Mouse (Mus musculus): ENCODE measurements around the gene Tomm22. TPM values are rescaled to one million over a fixed set of nuclear protein-coding genes. Genes with fewer than 3 reads are reported as not detected.
A peak's percentile ranks its signal among the peaks of the same experiment; 100 is the strongest.
"Not testable (repeated sequence)": the region's sequence is repeated elsewhere in the genome, so short reads cannot be mapped to it uniquely, and the experiment has no call there.

Gene Tomm22
- polyA plus RNA-seq, 1 experiment from 2014 or later, result 231 TPM

DNA sequence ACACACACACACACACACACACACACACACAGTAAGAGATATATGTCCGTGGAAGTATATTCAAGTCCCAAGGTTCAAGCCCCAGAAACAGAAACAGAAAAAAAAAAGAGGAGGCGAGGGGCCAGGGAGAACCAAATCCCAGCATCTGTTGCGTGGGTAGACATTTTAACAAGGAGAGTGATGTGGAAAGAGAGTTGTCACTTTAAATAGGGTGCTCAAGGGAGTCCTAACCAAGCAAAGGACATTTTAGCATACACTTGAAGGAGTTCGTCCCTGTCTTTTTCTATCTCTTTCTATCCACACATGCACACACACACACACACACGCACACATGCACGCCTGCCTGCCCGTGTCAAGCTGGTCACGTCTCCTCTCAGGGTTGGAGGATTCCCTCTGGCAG is 6.0 kb upstream of the Tomm22 start:
- Histone ChIP-seq H3K27ac (replicated peaks) (no peak overlapping the region), H3K27me3 (replicated peaks) (no peaks in the 10 kb centered on the region), H3K9ac (replicated peaks) (no peak overlapping the region), H3K9me3 (replicated peaks) (no peaks in the 10 kb centered on the region), H3K4me1 (peaks cover 5% of the 10 kb centered on the region), H3K4me2 (no peak overlapping the region), H3K4me3 (replicated peaks) (no peak overlapping the region), H3K36me3 (peaks cover 47% of the 10 kb centered on the region)
- WGBS, result 96% methylated on average over 8 of the region's 8 CpGs
- no peak for ATAC-seq (ENCODE audit: low FRiP score)

DNA sequence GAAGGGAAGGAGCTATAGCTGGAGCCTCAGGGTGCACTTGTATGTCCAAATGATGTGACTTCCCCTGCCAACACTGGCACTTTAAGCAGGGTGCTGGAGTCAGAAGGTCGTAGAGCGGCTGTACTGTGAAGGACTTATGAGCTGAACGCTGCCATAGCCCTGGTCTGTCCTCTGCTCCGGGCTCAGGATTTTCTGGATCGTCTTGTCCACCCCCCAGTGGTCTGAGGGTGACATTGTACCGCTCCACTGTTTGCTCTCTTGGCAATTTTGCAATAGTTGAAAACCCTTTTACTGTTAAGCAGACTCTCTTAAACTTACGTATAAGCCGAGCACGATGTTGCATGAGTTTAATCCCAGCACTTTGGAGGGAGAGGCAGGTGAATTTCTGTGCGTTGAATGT is 1.5 kb upstream of the Tomm22 start:
- 77% methylated on average over 10 of the region's 10 CpGs for WGBS
- Histone ChIP-seq H3K4me2 (no peak overlapping the region), H3K27ac (replicated peaks) (no peak overlapping the region), H3K9ac (replicated peaks) (no peak overlapping the region), H3K4me3 (replicated peaks) (no peak overlapping the region), H3K27me3 (replicated peaks) (no peaks in the 10 kb centered on the region), H3K4me1 (peaks cover 7% of the 10 kb centered on the region), H3K9me3 (replicated peaks) (no peaks in the 10 kb centered on the region), H3K36me3 (peaks cover 49% of the 10 kb centered on the region)
- no peak for ATAC-seq (ENCODE audit: low FRiP score)

DNA sequence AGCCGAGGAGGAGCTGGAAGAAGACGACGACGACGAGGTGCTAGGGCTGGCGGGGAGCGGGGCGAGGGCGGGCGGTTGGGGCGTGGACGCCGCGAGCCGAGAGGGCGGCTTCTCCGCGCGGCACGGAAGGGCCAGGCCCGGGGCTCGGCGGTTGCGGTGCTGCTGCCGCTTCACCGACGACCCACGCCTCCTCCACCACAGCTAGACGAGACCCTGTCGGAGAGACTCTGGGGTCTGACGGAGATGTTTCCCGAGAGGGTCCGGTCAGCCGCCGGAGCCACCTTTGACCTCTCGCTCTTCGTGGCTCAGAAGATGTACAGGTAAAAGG is 275 bp downstream of the Tomm22 start:
- Histone ChIP-seq H3K27ac (replicated peaks) (peak overlapping the region; percentile 64), H3K4me2 (peak overlapping the region; percentile 76), H3K4me1 (peaks cover 7% of the 10 kb centered on the region), H3K9me3 (replicated peaks) (no peaks in the 10 kb centered on the region), H3K9ac (replicated peaks) (peak overlapping the region; percentile 77), H3K27me3 (replicated peaks) (no peaks in the 10 kb centered on the region), H3K4me3 (replicated peaks) (peak overlapping the region; percentile 86), H3K36me3 (peaks cover 56% of the 10 kb centered on the region)
- WGBS, result under 1% methylated on average over 37 of the region's 37 CpGs
- peak; percentile 55 for ATAC-seq (ENCODE audit: low FRiP score)

DNA sequence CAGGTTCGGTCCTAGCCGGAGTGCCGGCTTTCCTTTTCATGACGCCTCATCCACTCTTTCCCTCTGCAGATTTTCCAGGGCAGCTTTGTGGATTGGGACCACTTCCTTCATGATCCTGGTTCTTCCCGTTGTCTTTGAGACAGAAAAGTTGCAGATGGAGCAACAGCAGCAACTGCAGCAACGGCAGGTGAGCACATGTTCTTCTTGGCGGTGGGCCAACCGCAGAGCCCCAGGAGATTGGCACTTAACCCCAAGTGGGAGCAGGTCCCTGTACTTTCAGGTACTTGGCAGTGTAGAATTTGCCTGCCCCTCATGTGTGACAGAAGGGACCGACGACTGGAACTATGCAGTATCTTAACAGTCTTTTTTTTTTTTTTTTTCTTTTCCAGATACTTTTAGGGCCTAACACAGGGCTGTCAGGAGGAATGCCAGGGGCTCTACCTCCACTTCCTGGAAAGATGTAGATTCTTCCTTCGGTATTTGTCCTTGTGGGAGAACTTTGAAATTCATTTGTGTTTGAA is 1.2 kb downstream of the Tomm22 start:
- H3K27ac ChIP-seq (replicated peaks); H3K9ac ChIP-seq (replicated peaks); H3K27me3 ChIP-seq (replicated peaks); H3K4me1 ChIP-seq; ATAC-seq (ENCODE audit: low FRiP score); H3K9me3 ChIP-seq (replicated peaks): not testable (repeated sequence)
- Histone ChIP-seq H3K36me3 (peaks cover 56% of the 10 kb centered on the region), H3K4me3 (replicated peaks) (peak overlapping the region; percentile 86), H3K4me2 (peak overlapping the region; percentile 76)
- 84% methylated on average over 11 of the region's 11 CpGs for WGBS

DNA sequence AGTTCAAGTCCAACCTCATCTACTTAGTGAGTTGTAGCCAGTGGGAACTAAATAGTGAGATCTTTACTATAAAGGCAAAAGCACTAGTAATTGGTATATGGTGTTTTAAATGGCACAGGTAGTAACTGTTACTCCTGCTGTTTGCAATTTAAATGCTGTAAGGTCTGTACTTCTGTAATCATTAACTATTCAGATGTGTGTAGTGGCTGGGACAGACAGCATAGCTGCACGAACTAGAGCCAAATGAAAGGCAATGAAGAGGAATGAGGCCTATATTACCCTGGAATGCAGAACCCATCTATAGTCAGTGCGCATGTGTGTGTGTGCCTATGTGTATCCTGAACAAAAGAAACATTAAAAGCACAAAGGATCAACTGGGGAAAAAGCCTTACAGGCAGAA is 7.3 kb downstream of the Tomm22 start:
- WGBS, result 79% methylated on average over 2 of the region's 2 CpGs

DNA sequence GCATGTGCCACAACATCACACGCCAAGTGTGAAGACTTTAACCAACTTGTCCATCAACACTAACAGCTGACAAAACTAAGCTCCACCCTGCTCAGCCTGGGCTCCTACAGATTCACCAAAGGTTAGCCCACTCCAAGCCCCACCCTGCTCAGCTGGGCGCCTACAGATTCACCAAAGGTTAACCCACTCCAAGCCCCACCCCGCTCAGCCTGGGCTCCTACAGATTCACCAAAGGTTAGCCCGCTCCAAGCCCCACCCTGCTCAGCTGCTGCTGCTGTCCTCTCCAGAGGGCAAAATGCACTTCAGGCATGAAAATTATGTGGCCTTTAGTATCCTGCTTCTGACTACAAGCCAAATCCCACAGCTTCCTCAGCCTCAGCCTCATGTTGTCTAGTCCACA is 11.3 kb downstream of the Tomm22 start:
- Histone ChIP-seq H3K9ac (replicated peaks) (no peak overlapping the region), H3K9me3 (replicated peaks) (no peaks in the 10 kb centered on the region), H3K4me1 (peaks cover 54% of the 10 kb centered on the region), H3K4me3 (replicated peaks) (no peak overlapping the region), H3K27ac (replicated peaks) (no peak overlapping the region), H3K27me3 (replicated peaks) (no peaks in the 10 kb centered on the region), H3K4me2 (no peak overlapping the region), H3K36me3 (peaks cover under 1% of the 10 kb centered on the region; the same call in 1 of the 2 replicates)
- 93% methylated on average over 4 of the region's 4 CpGs for WGBS
- ATAC-seq (ENCODE audit: low FRiP score), result no peak

More for the DNA sequence above, 7.3 kb downstream of the Tomm22 start:
- no peak overlapping the region for H3K27ac ChIP-seq (replicated peaks)
- H3K27me3 ChIP-seq (replicated peaks), result no peaks in the 10 kb centered on the region
- peaks cover 38% of the 10 kb centered on the region for H3K36me3 ChIP-seq
- peaks cover 17% of the 10 kb centered on the region for H3K4me1 ChIP-seq
- no peak overlapping the region for H3K4me3 ChIP-seq (replicated peaks)
- no peak for ATAC-seq (ENCODE audit: low FRiP score)
- H3K9me3 ChIP-seq (replicated peaks), result no peaks in the 10 kb centered on the region
- no peak overlapping the region for H3K4me2 ChIP-seq
- no peak overlapping the region for H3K9ac ChIP-seq (replicated peaks)

DNA sequence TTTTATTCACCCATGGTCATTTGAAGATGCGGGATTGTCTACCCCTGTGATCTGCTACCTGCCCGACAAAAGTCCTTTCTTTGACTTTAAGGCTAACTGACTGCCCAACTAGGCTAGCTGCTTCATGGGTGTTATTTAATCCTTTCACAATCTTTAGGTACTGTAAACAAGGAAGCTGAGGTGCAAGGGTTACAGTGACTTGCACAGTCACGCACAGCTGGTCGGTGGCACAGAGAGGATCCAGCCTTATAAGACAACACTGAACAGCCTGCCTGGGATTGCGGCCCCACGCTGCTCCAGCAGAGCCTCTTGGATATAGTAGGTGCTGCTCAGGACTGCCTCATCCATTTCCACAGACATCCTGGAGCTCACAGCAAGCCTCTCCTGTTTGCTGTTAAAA is 12.5 kb downstream of the Tomm22 start:
- ATAC-seq (ENCODE audit: low FRiP score), result no peak
- Histone ChIP-seq H3K4me3 (replicated peaks) (no peak overlapping the region), H3K4me1 (peaks cover 55% of the 10 kb centered on the region), H3K9me3 (replicated peaks) (no peaks in the 10 kb centered on the region), H3K9ac (replicated peaks) (peak overlapping the region; percentile 35; the same call in 1 of the 2 replicates), H3K4me2 (no peak overlapping the region), H3K27ac (replicated peaks) (no peak overlapping the region), H3K27me3 (replicated peaks) (no peaks in the 10 kb centered on the region), H3K36me3 (no peaks in the 10 kb centered on the region)
- WGBS, result 91% methylated on average over 6 of the region's 6 CpGs

DNA sequence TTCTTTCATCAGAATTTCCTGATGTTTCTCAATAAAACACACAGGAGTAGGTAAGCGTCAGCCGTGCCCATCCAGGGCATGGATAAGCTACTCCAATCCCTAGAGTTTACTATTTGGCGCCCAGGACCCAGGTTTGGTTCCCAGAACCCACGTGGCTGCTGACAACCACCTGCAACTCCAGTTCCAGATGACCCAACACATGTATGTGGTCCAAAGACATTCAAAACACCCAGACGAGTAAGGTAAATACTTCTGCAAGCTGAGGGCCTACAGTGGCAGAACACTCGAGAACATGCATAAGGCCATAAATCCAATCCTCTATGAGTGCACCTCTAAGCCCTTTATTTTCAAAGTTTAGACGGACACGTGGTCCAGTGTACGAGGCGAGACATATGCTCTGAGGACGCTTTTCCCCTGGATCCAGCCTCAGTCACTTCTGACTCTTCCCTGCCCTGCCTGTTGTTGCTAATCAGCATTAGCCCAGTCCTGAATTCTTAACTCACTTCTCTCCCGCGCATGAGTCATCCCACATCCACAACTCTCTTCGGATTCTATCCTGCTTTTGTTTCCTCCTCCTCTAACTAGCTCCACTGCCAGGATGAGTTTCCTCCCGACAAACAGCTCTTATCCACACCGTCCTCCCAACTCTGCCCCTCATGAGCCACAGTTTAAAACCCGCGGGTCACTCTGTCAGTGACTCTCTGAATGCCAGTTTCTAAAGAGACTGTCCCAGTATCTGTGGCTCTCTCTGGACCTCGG is 13.2 kb downstream of the Tomm22 start:
- Histone ChIP-seq H3K4me1 (peaks cover 60% of the 10 kb centered on the region), H3K27me3 (replicated peaks) (no peaks in the 10 kb centered on the region), H3K36me3 (no peaks in the 10 kb centered on the region), H3K4me2 (peak overlapping the region; percentile 82), H3K27ac (replicated peaks) (no peak overlapping the region), H3K4me3 (replicated peaks) (peak overlapping the region; percentile 75; the same call in 1 of the 2 replicates), H3K9ac (replicated peaks) (peak overlapping the region; percentile 35), H3K9me3 (replicated peaks) (no peaks in the 10 kb centered on the region)
- no peak for ATAC-seq (ENCODE audit: low FRiP score)
- 74% methylated on average over 19 of the region's 19 CpGs for WGBS

DNA sequence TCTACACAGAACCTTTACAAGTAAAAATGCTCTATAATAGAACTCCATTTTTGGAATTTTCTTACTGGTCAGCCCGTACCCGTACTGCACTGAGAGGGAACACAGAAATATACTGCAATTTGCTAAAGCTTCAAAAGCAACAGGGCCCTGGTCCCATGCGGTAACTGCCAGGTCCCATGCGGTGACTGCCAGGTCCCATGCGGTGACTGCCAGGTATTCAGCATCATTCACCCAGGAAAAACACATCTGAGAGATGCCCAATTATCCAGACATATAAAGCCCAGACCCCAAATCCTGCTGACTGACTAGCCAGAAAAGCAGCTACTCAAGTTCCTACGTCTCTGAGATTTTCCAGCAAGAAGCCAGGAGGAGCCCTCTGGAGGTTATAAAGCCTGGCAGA is 14.0 kb downstream of the Tomm22 start:
- no peaks in the 10 kb centered on the region for H3K36me3 ChIP-seq
- no peak for ATAC-seq (ENCODE audit: low FRiP score)
- H3K4me2 ChIP-seq, result peak overlapping the region; percentile 82
- H3K4me1 ChIP-seq, result peaks cover 62% of the 10 kb centered on the region
- H3K9me3 ChIP-seq (replicated peaks), result no peaks in the 10 kb centered on the region
- no peak overlapping the region for H3K27ac ChIP-seq (replicated peaks)
- peak overlapping the region; percentile 75 for H3K4me3 ChIP-seq (replicated peaks)
- no peaks in the 10 kb centered on the region for H3K27me3 ChIP-seq (replicated peaks)
- H3K9ac ChIP-seq (replicated peaks), result peak overlapping the region; percentile 35
- WGBS, result 77% methylated on average over 6 of the region's 6 CpGs

DNA sequence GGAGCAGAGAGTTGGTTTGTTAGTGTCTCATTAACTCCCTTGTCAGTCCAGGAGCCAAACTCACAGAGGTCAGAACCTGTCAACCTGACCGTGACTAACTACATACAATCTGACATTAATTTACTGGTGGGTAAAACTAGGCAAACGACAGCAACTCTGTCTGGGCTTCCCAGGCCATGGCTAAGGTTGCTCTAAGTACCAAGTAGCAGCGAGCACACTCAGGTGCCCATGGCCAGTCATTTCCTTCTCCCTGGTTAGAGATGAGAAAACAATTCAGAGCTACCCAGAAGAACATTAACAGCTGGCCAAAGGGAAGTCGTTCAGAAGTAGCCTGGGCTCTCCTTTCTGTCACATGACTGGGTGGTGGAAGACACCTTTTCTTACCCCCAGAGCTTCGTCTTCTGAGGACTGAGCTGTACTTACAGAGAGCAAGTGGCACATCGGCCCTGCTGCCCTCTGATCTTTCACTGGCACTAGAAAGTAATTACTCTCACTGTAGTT is 14.5 kb downstream of the Tomm22 start:
- Histone ChIP-seq H3K9ac (replicated peaks) (peak overlapping the region; percentile 35), H3K36me3 (no peaks in the 10 kb centered on the region), H3K4me1 (peaks cover 68% of the 10 kb centered on the region), H3K4me3 (replicated peaks) (peak overlapping the region; percentile 75), H3K4me2 (peak overlapping the region; percentile 82), H3K27ac (replicated peaks) (no peak overlapping the region), H3K27me3 (replicated peaks) (no peaks in the 10 kb centered on the region), H3K9me3 (replicated peaks) (no peaks in the 10 kb centered on the region)
- no peak for ATAC-seq (ENCODE audit: low FRiP score)
- WGBS, result 40% methylated on average over 6 of the region's 6 CpGs

DNA sequence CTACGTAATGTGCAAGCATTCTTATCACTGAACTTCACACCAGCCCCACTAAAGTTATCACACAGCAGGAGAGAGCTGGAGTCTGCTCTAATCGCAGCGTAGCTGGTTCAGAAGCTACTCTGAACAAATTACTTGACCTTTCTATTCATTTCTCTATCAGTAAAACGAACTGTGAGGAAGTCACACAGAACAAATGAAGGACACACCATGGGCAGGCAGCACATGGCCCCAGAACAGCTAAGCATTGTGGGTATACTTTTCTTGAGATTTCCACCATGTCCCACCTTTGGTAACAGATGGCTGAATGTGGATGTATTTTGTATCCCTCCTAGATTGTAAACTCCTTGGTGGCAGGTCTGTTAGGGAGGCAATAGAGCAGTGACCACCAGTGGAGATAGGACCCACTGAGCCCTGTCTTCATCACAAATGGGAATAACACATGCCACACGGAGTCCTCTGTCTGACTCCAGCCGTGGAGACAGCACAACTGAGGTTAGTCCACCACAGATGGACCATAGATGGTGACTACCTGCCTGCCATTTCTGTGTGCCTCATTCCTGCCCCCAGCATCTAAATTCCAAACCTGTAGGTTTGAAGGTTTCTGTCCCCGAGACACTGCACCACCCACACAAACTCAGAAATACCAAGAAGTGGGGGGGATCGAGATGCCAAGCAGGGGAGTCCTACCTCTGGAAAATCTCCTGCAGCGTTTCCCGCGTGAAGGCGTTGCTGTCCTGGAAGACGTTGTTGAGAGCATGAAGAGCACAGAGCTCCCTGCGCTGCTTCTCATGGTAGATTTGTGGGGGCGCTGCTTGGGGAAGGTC is 15.6 kb downstream of the Tomm22 start:
- H3K4me2 ChIP-seq, result peak overlapping the region; percentile 82
- peaks cover 63% of the 10 kb centered on the region for H3K4me1 ChIP-seq
- 17% methylated on average over 15 of the region's 15 CpGs for WGBS
- no peaks in the 10 kb centered on the region for H3K36me3 ChIP-seq
- peak overlapping the region; percentile 78 for H3K9ac ChIP-seq (replicated peaks)
- H3K9me3 ChIP-seq (replicated peaks), result no peaks in the 10 kb centered on the region
- H3K27ac ChIP-seq (replicated peaks), result no peak overlapping the region
- no peaks in the 10 kb centered on the region for H3K27me3 ChIP-seq (replicated peaks)
- H3K4me3 ChIP-seq (replicated peaks), result peak overlapping the region; percentile 75
- no peak for ATAC-seq (ENCODE audit: low FRiP score)
